Mouse (Mus musculus) lung, adult 2 months (tissue): Measurements from ENCODE around the gene Ptpn14.

Experiments
- CTCF ChIP-seq: fragments of 200-500 bp; IDR thresholded peaks from 2 replicates; pipeline ENCODE4 v1.5.1; 2011; ENCODE audit warnings: mild to moderate bottlenecking, low read length, control low read depth; ENCODE audit not compliant: insufficient read depth
- POLR2A ChIP-seq: fragments of 200-500 bp; IDR thresholded peaks from 2 replicates; pipeline ENCODE4 v1.6.1; 2011; ENCODE audit warnings: low read depth, mild to moderate bottlenecking, control low read depth, low read length, borderline replicate concordance; ENCODE audit errors: extremely low read depth

- no peak for TF ChIP-seq CTCF
- TF ChIP-seq POLR2A, result no peak
Observed at GRCm38 (mm10) chr1:189923871-189924568, 196.0 kb downstream of the Ptpn14 start.
